Mouse (Mus musculus) adipocyte (in vitro differentiated cells): ENCODE data around the gene Tceanc.
"Not testable (repeated sequence)": the region's sequence is repeated elsewhere in the genome, so short reads cannot be mapped to it uniquely, and the experiment has no call there.

Experiments
- DNase-seq: peaks from one replicate; pipeline ENCODE4 v3.0.0-alpha.2; 2016; ENCODE audit warnings: low spot score

The Tceanc gene

DNA sequence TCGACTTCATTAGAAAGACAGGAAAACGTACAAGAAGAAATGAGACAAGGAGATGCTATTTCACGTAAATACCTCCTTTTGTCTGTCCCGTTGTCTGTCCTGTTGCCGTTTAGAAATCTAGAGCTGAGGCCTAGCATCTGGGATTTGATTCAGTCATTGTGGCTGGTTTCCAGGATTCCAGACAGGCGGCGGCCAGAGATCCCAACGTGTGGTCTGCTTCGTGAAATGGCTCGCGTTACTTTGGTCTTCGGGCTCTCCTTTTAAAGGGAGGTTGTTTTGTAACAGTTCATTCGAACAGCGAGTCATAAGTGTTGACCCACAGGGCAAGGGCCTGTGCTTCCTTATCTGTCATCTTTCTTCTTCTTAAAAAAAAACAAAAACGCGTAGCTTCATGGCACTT, at the start of gene Tceanc:
Tceanc (minus strand) TSS at position 223 of the 400 bp plus-strand sequence.
- no peak for DNase-seq

DNA sequence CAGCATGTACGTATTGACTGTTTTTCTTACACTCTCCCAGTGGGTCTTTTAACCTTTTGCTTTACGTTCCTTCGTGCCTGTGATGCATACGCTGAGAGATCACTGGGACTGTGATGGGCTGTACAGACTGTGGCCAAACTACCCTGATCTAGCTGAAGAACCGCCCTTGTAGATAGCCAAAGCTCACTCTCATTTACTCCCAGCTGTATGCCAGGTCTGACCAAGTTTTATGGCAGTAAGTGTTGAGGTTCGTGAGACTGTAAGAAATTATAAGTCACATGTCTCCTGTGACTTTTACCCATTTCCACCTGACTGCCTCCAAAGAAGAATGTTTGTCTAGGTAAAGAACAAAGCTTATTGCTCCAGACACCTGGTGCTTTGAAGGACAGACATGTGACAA, 47.6 kb upstream of the Tceanc start:
- no peak for DNase-seq

DNA sequence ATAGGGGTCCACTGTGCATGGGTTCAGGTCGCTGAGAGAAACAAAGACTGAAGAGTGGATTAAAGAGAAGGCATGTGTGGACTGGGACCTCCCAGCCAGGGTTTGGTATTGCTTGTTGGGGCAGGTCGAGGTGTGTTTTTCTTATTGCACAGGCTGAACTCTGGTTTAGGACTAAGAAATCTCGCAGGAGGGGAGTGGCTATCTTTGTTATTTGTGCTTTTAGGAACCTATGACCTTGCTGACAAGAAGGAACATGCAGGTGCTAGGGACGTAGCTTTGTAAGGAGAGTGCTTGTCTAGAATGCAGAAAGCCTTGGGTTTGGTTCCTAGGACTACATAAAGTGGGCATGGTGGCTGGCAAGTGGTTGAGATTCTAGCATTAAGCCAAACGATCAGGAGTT, 47.0 kb upstream of the Tceanc start:
- DNase-seq, result no peak

DNA sequence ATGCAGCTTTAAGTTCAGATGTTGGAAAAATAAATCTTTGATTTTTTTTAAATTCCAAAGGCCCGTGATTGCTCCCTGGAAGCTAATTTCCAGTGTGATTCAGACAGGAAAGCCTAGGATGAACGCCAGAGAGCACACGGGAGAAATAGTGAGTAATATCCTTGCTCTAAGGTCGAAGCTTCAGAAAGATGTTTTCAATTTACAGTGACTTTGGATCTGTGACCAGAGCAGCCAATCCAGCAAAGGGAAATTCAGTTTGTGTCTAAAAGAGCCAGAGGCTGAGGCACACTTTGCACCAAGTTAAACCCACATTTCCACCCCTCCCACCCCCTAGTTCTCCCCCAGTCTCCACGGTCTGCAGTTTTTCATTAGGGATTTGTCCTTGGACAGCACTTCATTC, 46.5 kb upstream of the Tceanc start:
- no peak for DNase-seq

DNA sequence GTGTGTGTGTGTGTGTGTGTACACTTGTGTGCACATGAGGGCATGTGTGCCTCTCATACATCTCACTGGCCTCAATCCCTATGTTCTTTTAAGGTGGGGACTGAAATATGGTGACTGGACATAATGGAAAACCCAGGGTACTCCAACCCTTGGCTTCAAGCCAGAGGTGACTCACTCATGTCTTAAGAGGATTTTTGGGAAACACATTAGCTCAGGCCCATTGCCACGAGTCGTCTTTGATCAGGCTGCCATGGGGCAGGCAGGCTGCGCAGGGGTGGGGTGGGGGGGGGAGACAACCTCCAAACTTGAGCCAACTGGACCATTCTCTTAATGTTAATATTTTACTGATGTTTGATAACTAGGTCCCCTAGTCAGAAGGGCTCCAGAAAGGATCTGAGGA, 41.0 kb upstream of the Tceanc start:
- peak; percentile 5 for DNase-seq

DNA sequence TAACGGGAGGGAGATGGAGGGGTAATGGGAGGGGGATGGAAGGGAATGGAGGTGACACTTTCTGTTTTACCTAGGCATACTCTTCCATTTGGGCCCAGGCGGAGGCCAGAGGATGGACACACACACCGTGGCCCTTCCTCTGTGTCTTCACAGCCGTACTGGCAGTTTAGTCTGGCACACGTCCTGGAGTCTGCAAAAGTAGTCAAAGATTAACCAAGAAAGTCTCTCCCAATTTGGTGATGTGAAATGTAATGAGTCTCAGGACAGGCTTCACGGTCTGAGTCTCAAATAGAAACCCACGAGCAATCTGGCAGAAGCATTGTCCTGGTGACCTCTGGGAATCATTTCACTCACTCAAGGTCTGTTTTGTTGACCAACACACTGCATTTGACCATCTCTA, 34.0 kb upstream of the Tceanc start:
- no peak for DNase-seq

- no peak for DNase-seq
These were observed 28.1 kb upstream of the Tceanc start for GRCm38 (mm10) chrX:166546495-166546894.

GRCm38 (mm10) chrX:166535138-166535537, 16.8 kb upstream of the Tceanc start:
- no peak for DNase-seq

DNA sequence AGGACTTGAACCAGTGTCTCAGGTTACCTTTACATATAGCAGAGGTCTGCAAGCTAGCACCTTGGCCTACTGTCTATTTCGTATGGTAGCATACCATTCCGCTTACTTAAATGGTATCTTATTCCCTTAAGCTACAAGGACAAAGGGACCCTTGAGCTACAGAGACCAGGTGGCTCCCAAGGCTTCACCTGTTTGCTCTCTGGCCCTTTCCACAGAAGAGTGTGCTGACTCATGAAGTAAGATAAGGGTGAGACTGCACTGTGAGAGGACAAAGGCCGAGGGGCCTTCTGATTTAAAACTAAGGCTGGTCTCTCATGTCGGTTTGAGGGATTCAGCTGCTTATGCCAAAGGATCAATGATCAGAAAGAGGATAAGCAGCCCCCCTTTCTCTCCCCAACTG, 15.1 kb upstream of the Tceanc start:
- no peak for DNase-seq

DNA sequence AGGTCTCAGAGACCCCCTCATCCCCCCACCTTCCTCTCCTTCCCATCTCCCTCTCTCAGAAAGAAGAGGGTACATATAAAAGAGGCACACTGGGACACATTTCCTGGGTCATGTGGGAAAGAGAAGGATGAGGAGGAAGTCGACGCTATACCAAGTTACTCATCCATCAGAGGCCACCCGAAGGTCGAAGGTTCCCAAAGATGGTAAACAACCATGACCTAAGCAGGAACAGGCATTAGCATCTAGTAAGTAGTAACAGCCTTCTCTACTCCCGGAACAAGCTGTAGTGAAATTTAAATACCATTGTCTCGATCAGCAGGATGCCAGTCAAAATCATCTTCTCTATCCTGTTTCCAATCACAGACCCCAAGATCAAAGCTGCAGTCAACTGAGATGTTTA, 13.3 kb upstream of the Tceanc start:
- no peak for DNase-seq

DNA sequence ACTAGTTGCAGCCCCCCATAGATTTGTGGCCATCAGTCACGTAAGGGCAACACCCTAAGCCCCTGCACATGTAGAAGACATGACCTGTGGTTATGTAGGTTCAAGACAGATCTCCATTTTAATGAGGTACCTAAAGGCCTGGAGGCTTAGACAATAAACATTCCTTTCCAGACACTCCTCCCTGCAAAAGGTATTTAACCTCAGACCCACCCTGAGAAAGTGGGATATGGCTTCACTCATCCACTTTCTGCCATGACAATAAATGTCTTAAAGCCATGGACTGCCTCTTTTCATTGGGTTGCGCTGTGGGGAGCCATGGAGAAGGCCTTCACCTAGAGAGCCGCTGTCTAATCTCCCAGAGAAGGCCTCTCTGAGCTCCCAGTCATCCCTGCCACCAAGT, 9.8 kb upstream of the Tceanc start:
- no peak for DNase-seq

DNA sequence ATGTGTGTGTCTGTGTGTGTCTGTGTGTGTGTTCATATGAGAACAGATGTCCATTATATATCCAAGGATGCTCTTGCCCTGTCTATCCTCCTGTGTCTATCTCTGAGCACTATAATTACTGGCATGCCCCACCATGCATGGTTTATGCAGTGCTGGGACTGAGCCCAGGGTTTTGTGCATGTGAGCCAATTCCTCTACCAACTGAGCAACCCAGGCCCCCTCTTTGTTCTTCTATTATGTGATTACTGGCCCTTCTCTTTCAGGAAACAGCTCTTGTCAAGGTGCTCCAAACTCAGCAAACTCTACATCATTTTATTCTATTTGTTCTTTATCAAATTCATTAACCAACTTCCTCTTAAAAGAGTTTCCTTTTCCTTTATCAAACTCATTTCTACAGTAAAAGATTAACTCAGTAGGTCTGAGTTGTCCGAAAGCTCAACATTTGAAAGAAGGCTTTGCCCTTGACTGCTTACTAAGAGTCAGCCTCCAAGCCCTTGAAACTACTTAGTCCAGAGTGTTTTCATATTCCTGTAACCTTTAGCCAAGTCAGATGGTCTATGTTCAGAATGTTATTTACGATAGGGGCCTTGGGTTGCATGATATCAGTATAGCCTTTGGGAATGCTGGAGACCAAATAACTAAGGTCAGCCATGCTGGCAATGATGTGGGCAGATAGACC, 7.4 kb upstream of the Tceanc start:
- no peak for DNase-seq

- DNase-seq, result no peak
These were observed 2.4 kb upstream of the Tceanc start for GRCm38 (mm10) chrX:166520782-166521181.

GRCm38 (mm10) chrX:166516631-166517030, 1.7 kb downstream of the Tceanc start:
- no peak for DNase-seq

DNA sequence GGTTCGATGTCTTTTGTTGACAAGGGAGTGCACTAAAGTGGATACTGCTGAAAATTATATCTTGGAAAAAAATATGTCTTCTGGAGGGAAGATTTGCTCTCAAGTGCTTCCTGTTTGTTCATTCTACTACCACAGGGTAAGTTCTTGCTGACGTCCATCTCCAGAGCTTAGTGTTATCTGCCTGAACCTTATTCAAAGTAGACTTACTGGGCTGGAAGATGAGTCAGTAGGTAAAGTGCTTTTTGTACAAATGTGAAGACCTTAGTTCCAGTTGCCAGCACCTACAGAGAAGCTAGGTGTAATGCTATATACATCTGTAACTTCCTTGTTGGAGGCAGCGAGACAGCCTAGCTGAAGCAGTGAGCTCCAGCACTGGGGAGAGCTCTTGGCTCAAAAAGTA, 2.4 kb downstream of the Tceanc start:
- DNase-seq, result no peak

DNA sequence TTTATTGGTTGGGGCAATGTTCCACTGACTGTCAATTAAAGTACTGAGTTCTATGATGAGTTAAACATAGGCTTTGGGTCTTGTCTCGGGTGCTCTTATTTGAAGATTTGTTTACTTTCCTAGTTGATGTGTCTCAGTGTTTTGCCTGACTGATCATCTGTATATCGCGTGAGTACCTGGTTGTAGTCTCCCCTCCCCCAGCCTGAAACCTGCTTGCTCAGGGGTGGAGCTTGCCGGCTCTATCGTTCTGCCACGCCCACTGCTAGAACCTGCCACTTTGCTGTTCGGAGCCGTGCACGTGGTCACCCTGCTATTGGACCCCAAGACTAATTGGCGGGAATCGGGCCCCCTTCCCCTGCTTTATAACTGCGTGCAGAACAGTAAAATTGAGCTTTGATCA, 4.3 kb downstream of the Tceanc start:
- DNase-seq, result not testable (repeated sequence)

DNA sequence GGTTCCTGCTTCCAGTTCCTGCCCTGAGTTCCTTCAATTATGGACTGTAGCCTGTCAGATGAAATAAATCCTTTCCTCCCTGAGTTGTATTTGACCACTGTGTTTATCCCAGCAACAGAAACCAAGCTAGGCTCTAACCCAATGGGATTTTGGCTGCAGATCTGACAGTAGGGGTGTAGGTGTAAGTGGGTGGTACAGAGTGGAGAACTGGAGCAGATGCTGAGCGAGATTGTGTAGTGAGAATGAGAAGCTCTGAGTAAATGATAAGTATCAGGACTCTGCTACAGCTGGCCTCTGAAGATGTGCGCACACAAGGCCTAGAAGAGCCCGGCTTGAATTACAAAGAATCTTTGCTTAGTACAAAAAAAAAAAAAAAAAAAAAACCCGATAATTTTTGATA, 6.3 kb downstream of the Tceanc start:
- no peak for DNase-seq

- DNase-seq, result peak; percentile 14
These were observed 7.3 kb downstream of the Tceanc start for GRCm38 (mm10) chrX:166511107-166511506.

DNA sequence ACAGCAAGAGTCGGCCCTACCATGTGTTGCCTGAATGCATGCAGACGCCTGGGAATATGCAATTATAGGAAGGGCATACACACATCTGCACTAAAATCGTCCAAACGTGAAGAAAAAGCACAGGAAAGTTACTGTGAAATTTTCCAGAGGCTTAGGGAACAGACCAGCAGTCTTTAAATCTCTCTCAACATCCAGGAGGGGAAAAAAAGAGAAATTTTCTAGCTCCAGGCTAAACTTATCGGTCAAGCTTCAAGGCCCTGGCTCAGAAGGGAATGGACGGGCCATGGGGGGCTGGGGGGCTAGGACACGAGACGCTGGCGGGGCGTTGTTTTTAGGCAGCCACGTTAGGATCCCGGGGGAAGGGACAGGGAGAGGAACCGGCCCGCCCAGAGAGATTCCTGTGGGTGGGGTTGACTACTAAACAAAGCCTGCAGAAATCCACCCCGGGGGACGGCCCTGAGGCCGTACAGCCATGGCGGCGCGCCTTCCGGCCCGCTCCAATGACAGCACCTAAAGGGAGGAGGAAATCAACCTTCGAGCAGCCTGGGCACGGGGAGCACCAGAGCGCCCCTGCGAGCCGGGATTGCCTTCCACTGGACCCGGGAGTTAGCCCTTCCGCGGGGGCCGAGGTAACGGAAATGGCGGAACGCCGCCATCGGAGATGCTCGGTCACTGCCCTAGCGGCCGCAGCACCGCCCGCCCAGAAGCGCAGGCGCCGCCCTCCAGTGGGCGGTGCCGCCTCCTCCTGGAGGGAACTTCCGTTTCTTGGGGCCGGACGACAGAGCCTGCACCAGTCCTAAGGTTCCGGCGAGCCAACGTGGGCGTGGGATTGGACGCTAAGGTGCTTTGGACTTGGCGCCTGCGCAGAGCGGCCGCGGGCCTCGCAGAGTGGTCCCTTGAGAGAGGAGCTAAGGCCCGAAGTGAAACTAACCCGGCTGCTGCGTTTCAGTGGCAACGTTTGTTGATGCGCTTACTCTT, 8.3 kb downstream of the Tceanc start:
- peak; percentile 97 for DNase-seq

- DNase-seq, result peak; percentile 39
These were observed 13.9 kb downstream of the Tceanc start for GRCm38 (mm10) chrX:166504421-166504820.

DNA sequence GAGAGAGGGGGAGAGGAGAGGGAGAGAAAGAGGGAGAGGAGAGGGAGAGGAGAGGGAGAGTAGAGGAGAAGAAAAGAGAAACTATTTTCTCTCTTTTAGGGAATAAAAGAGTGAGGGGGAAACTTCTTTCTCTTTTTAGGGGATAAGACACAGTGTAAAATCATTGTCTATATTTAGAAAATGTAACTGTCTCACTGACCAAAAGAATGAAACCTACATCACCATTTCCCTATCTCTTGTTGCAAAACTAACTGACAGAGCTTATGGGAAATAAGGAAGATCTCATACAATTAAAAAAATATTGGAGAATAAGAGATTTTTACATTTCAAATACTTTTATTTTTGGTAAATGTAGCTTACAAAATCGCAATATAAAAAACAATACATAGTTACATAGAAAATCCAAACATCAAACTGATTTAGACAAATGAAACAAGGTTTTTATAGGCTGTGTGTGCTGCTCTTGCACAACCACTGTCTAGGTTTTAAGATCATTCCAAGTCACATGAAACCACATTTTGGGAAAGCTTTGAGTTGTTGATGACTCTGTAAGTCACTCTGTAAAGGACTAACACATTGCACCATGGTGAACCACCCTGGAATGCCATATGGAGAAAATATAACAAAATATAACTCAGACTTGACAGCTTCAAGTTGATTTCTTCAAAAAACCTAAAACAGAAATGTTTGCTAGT, 18.7 kb downstream of the Tceanc start:
- no peak for DNase-seq

DNA sequence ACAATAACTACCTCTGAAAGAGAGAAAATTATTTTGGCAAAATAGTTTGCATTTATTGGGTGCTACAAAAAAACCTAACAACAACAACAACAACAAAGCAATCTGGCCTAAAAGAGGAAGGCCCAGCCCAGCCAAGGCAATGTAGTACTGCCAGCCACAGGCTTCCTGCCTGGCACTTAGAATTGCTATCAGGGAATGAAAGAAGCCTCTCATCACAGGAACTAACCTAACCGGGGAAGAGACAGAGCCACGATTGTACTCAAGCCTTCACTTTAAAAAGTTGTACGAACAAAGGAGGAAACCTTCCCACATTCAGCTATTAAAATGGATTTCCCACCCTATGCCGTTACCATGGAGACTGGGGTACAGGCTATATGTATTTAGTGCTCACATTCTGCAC, 20.6 kb downstream of the Tceanc start:
- no peak for DNase-seq

DNA sequence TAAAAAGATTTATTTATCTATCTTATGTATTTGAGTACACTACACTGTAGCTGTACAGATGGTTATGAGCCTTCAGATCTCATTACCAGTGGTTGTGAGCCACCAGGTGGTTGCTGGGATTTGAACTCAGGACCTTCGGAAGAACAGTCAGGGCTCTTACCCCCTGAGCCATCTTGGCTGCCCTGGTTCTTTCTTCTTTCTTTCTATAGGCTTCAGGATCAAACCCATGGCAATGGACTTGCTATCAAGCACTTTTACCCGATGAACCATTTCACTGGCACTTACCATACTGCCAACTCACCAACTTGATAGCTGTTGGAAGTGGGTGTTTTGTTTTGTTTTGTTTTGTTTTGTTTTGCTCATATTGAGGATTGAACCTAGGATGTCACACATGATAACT, 23.3 kb downstream of the Tceanc start:
- no peak for DNase-seq
